ENCODE assay signal across 8 mouse cellular contexts in the genomic region with DNA sequence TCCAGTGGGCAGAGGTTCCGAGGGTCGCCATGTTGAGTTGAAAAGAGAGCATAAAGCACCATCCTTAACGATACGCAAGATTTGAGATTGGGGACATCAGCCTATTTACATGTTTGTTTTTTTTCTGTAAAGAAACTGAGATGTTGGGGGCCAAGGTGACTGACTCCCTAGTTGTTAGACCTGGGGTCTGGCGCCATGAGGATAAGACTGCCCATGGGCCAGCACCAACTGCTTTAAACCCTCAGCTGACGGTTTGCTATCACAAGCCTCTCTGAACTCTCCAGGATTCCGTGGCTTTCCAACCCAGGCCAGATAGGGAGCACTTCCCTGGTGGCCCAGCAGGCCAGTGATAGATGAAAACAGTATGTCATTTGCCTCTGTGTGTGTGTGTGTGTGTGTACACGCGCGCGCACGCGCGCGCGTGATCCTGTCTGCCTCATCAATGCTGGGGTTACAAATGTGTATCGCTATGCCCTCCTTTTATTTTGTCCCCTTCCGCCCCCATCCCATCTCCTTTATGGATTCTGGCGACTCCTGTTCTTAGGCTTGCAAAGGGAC. TPM values are rescaled to one million over a fixed set of nuclear protein-coding genes. Genes with fewer than 3 reads are reported as not detected.
DNase-seq lines count a peak whose midpoint lies in the region; ATAC-seq and TF ChIP-seq lines count a peak whose summit lies in the region.

No protein-coding gene starts in this region.

- H3K27ac ChIP-seq in layer of hippocampus, adult 2 months: peak overlapping the region; percentile 98
- H3K27ac ChIP-seq in brown adipose tissue, adult 24 weeks (replicated peaks; ENCODE audit: low read depth, low read length): no peak overlapping the region
- peak overlapping the region; percentile 81 for H3K27ac ChIP-seq in heart, embryonic 15.5 days
- H3K27ac ChIP-seq in liver, embryonic 13.5 days: peak overlapping the region; percentile 88

- no peak for DNase-seq in layer of hippocampus, adult 2 months (ENCODE audit: low spot score in 2 of 2)
- DNase-seq in layer of hippocampus, adult 8-10 months (ENCODE audit: low spot score in 2 of 2): no peak
- no peak for DNase-seq in liver, embryonic 13.5 days
- peak; percentile 32 for DNase-seq in yolk sac, embryonic 10.5 days (ENCODE audit: low spot score)
- no peak for DNase-seq in testis, postnatal 14 days (ENCODE audit: low spot score)
- DNase-seq in adrenal gland, adult 18-20 months (ENCODE audit: low spot score in 2 of 2): no peak

- no peak for ATAC-seq in heart, embryonic 15.5 days (replicated peaks; ENCODE audit: insufficient number of reproducible peaks, insufficient read depth, low FRiP score, low read depth)
- ATAC-seq in liver, embryonic 13.5 days (ENCODE audit: low read depth): no peak

- peak overlapping the region; percentile 95 for H3K4me3 ChIP-seq in layer of hippocampus, adult 2 months
- H3K4me3 ChIP-seq in brown adipose tissue, adult 24 weeks (ENCODE audit: insufficient read depth, low read depth, low read length): peak overlapping the region; percentile 87
- peak overlapping the region; percentile 68 for H3K4me3 ChIP-seq in heart, embryonic 15.5 days
- peak overlapping the region; percentile 74 for H3K4me3 ChIP-seq in liver, embryonic 13.5 days (replicated peaks)

- H3K27me3 ChIP-seq in heart, embryonic 15.5 days: no peaks in the 10 kb centered on the region
- no peaks in the 10 kb centered on the region; the same call in 1 of the 2 replicates for H3K27me3 ChIP-seq in liver, embryonic 13.5 days

- WGBS in heart, embryonic 15.5 days: 63% methylated on average over 19 of the region's 19 CpGs
- 64% methylated on average over 19 of the region's 19 CpGs for WGBS in liver, embryonic 13.5 days (ENCODE audit: insufficient replicate concordance)

- peak overlapping the region; percentile 91 for H3K4me2 ChIP-seq in heart, embryonic 15.5 days
- H3K4me2 ChIP-seq in liver, embryonic 13.5 days: peak overlapping the region; percentile 95

- H3K9ac ChIP-seq in heart, embryonic 15.5 days: peak overlapping the region; percentile 68
- H3K9ac ChIP-seq in liver, embryonic 13.5 days: peak overlapping the region; percentile 78

- peaks cover 7% of the 10 kb centered on the region for H3K4me1 ChIP-seq in brown adipose tissue, adult 24 weeks (ENCODE audit: control insufficient read depth, insufficient read depth, insufficient read length, low read length)
- H3K4me1 ChIP-seq in heart, embryonic 15.5 days (replicated peaks): peaks cover 40% of the 10 kb centered on the region
- peaks cover 66% of the 10 kb centered on the region for H3K4me1 ChIP-seq in liver, embryonic 13.5 days (replicated peaks)

- H3K9me3 ChIP-seq in heart, embryonic 15.5 days (replicated peaks): no peaks in the 10 kb centered on the region
- no peaks in the 10 kb centered on the region for H3K9me3 ChIP-seq in liver, embryonic 13.5 days (replicated peaks)

- no peaks in the 10 kb centered on the region; the same call in 1 of the 2 replicates for H3K36me3 ChIP-seq in heart, embryonic 15.5 days
- H3K36me3 ChIP-seq in liver, embryonic 13.5 days: peaks cover 6% of the 10 kb centered on the region

- no peak for TF ChIP-seq CTCF in layer of hippocampus, adult 2 months (conservative IDR thresholded peaks at IDR 0.05)

RNA-seq across cellular contexts. Expression of gene Iqce, which starts 0.5 kb away (rescaled TPM):
- total RNA-seq in layer of hippocampus, adult 2 months (2021): 10 to 100 TPM; 46.2 to 57.9 TPM
- 10 to 100 TPM; 48.7 to 69.6 (median 65.9) TPM for total RNA-seq in layer of hippocampus, adult 8-10 months (2022)
- polyA plus RNA-seq in brown adipose tissue, adult 24 weeks (2012; ENCODE audit: insufficient read depth, insufficient read length, missing spikeins): 2.4 and 3.1 TPM in 2 replicates
- 8.2 and 10.0 TPM in 2 replicates for polyA plus RNA-seq in heart, embryonic 15.5 days (2015; fragmentation: Nextera tagmentation; extraction: Ambion mirVana)
- polyA plus RNA-seq in liver, embryonic 13.5 days (2015; fragmentation: Nextera tagmentation; extraction: Ambion mirVana): 4.3 and 5.6 TPM in 2 replicates
- 10 to 100 TPM; 11.4 to 14.3 TPM for total RNA-seq in adrenal gland, adult 18-20 months (2021)

RNA-seq across cellular contexts. Expression of gene Brat1, which starts 2.1 kb away (rescaled TPM):
- total RNA-seq in layer of hippocampus, adult 2 months (2021): 10 to 100 TPM; 20.2 to 21.1 TPM
- 10 to 100 TPM; 19.6 to 24.3 (median 22.0) TPM for total RNA-seq in layer of hippocampus, adult 8-10 months (2022)
- polyA plus RNA-seq in brown adipose tissue, adult 24 weeks (2012; ENCODE audit: insufficient read depth, insufficient read length, missing spikeins): 4.8 and 5.1 TPM in 2 replicates
- 12.2 and 16.9 TPM in 2 replicates for polyA plus RNA-seq in heart, embryonic 15.5 days (2015; fragmentation: Nextera tagmentation; extraction: Ambion mirVana)
- 8.0 and 8.2 TPM in 2 replicates for polyA plus RNA-seq in liver, embryonic 13.5 days (2015; fragmentation: Nextera tagmentation; extraction: Ambion mirVana)
- 10 to 100 TPM; 12.7 to 14.9 TPM for total RNA-seq in adrenal gland, adult 18-20 months (2021)

RNA-seq across cellular contexts. Expression of gene Amz1, which starts 21.2 kb away (rescaled TPM):
- 10 to 100 TPM; 13.8 to 13.9 TPM for total RNA-seq in layer of hippocampus, adult 2 months (2021)
- total RNA-seq in layer of hippocampus, adult 8-10 months (2022): 10 to 100 TPM; 15.3 to 21.4 (median 18.7) TPM
- polyA plus RNA-seq in brown adipose tissue, adult 24 weeks (2012; ENCODE audit: insufficient read depth, insufficient read length, missing spikeins): 0.63 TPM in 1 of 2 replicates, not detected in the other
- 0.72 and 1.0 TPM in 2 replicates for polyA plus RNA-seq in heart, embryonic 15.5 days (2015; fragmentation: Nextera tagmentation; extraction: Ambion mirVana)
- 0.82 and 0.97 TPM in 2 replicates for polyA plus RNA-seq in liver, embryonic 13.5 days (2015; fragmentation: Nextera tagmentation; extraction: Ambion mirVana)
- 1 to 10 TPM in 1 of 2 experiments, under 1 TPM in 1; 0.17 to 1.5 TPM for total RNA-seq in adrenal gland, adult 18-20 months (2021)

RNA-seq across cellular contexts. Expression of gene Ttyh3, which starts 53.9 kb away (rescaled TPM):
- total RNA-seq in layer of hippocampus, adult 2 months (2021): 100 to 1,000 TPM; 187 to 201 TPM
- total RNA-seq in layer of hippocampus, adult 8-10 months (2022): 100 to 1,000 TPM; 160 to 168 (median 167) TPM
- polyA plus RNA-seq in brown adipose tissue, adult 24 weeks (2012; ENCODE audit: insufficient read depth, insufficient read length, missing spikeins): 4.8 and 5.2 TPM in 2 replicates
- polyA plus RNA-seq in heart, embryonic 15.5 days (2015; fragmentation: Nextera tagmentation; extraction: Ambion mirVana): 20.3 and 28.9 TPM in 2 replicates
- polyA plus RNA-seq in liver, embryonic 13.5 days (2015; fragmentation: Nextera tagmentation; extraction: Ambion mirVana): 4.8 and 4.9 TPM in 2 replicates
- 10 to 100 TPM; 26.5 to 70.6 TPM for total RNA-seq in adrenal gland, adult 18-20 months (2021)

Comparison
In these comparisons a context has a peak if more than half of its experiments do, and no peak if none do; other contexts are left out.
1. RNA of gene Amz1, which starts 21.2 kb away (total RNA-seq): 15.3 to 21.4 TPM in layer of hippocampus, adult 8-10 months and 13.8 to 13.9 TPM in layer of hippocampus, adult 2 months; 0.17 to 1.5 TPM in adrenal gland, adult 18-20 months; every median in the first group is over 4 times any median in the second.
2. Peak in every context shown above with its lines, with median percentiles within 50 percentile points of each other: H3K4me3 ChIP-seq.